Comparison of ENCODE assay signal across 27 mouse cellular contexts in genomic region chr14:34398901-34399300, GRCm38 (mm10). TPM values are rescaled to one million over a fixed set of nuclear protein-coding genes. Genes with fewer than 3 reads are reported as not detected.
DNase-seq lines count a peak whose midpoint lies in the region; ATAC-seq and TF ChIP-seq lines count a peak whose summit lies in the region.
"Had no signal": no experiment of that assay in that cellular context is flagged by ENCODE, and none has a peak within 500 bp of the region (broad histone marks: within the 10 kb centered on the region; RNA-seq: fewer than 3 reads in every experiment).

No protein-coding gene starts in this region.

- H3K9ac ChIP-seq in ES-Bruce4 (ENCODE audit: low read depth, poor library complexity, severe bottlenecking) = no peak overlapping the region
- no peak overlapping the region for H3K9ac ChIP-seq in intestine, embryonic 16.5 days (ENCODE audit: low read depth, low read length)
- H3K9ac ChIP-seq: embryonic facial prominence, embryonic 12.5 days; forebrain, embryonic 13.5 days; forebrain, embryonic 15.5 days; forebrain, postnatal 0 days had no signal

- no peak for TF ChIP-seq EP300 in ES-Bruce4 (IDR thresholded peaks at IDR 0.05; ENCODE audit: insufficient read depth, low read depth, low read length)

- WGBS in intestine, embryonic 16.5 days = 91% methylated on average over 21 of the region's 21 CpGs

- H3K4me2 ChIP-seq in intestine, embryonic 16.5 days (ENCODE audit: low read depth, low read length) = no peak overlapping the region
- H3K4me2 ChIP-seq: embryonic facial prominence, embryonic 12.5 days; forebrain, embryonic 13.5 days; forebrain, embryonic 15.5 days had no signal

- H3K27ac ChIP-seq in ES-Bruce4 (ENCODE audit: insufficient read depth, low read length) = no peak overlapping the region
- H3K27ac ChIP-seq in intestine, embryonic 16.5 days (ENCODE audit: low read length) = no peak overlapping the region
- H3K27ac ChIP-seq: embryonic facial prominence, embryonic 10.5 days; embryonic facial prominence, embryonic 12.5 days; forebrain, embryonic 13.5 days; forebrain, embryonic 15.5 days had no signal

- H3K4me1 ChIP-seq in E14TG2a.4 (replicated peaks; ENCODE audit: low read depth, low read length) = peaks cover 26% of the 10 kb centered on the region
- no peaks in the 10 kb centered on the region for H3K4me1 ChIP-seq in ES-Bruce4 (ENCODE audit: control insufficient read depth, insufficient read depth, low read length)
- no peaks in the 10 kb centered on the region for H3K4me1 ChIP-seq in intestine, embryonic 16.5 days (ENCODE audit: control insufficient read depth, insufficient read depth, low read length)
- H3K4me1 ChIP-seq: embryonic facial prominence, embryonic 12.5 days; forebrain, embryonic 13.5 days; forebrain, embryonic 15.5 days had no signal

- DNase-seq in heart, adult 11 months = peak; percentile 90
- no peak for DNase-seq in heart, postnatal 10 days
- peak; percentile 12 for DNase-seq in R1 (ENCODE audit: low read depth, low spot score)
- no peak for DNase-seq in left cerebral cortex, postnatal 36 days (ENCODE audit: low spot score in 2 of 2)
- no peak for DNase-seq in right cerebral cortex, postnatal 14 days
- DNase-seq: adrenal gland, adult 8-10 months; adrenal gland, postnatal 14 days; adrenal gland, postnatal 36 days; cerebellum, adult 11-12 months; cerebellum, adult 2 months; cerebellum, adult 9-10 months; cerebellum, postnatal 10 days; cerebellum, postnatal 25 days; forebrain, postnatal 0 days had no signal

- ATAC-seq in intestine, embryonic 16.5 days = no peak; the same call in 1 of the 2 replicates
- ATAC-seq: activated CD4-positive, CD25-positive, alpha-beta regulatory T cell, adult 4 months; forebrain, embryonic 13.5 days; forebrain, embryonic 15.5 days; forebrain, postnatal 0 days; Patski had no signal

- H3K4me3 ChIP-seq in E14TG2a.4 (replicated peaks; ENCODE audit: low read length) (peak overlapping the region; percentile 72), ES-Bruce4 (ENCODE audit: low read depth, low read length) (peak overlapping the region; percentile 10; the same call in 1 of the 2 replicates)
- no peak overlapping the region for H3K4me3 ChIP-seq in intestine, embryonic 16.5 days (ENCODE audit: low read length)
- H3K4me3 ChIP-seq: embryonic facial prominence, embryonic 10.5 days; embryonic facial prominence, embryonic 12.5 days; forebrain, embryonic 13.5 days; forebrain, embryonic 15.5 days had no signal

- H3K27me3 ChIP-seq in E14TG2a.4 (ENCODE audit: insufficient read depth, low read length) = peaks cover 27% of the 10 kb centered on the region
- no peaks in the 10 kb centered on the region for H3K27me3 ChIP-seq in ES-Bruce4 (ENCODE audit: control insufficient read depth, insufficient read depth, low read length, poor library complexity, severe bottlenecking)
- H3K27me3 ChIP-seq in intestine, embryonic 16.5 days (replicated peaks; ENCODE audit: control insufficient read depth, insufficient read depth, low read length) = no peaks in the 10 kb centered on the region
- H3K27me3 ChIP-seq: embryonic facial prominence, embryonic 12.5 days; forebrain, embryonic 13.5 days; forebrain, embryonic 15.5 days; Patski had no signal

- intact Hi-C loops in heart, postnatal 10 days (cut with DNase I) = loop anchor here (5.0 kb wide), 1 partner anchor 42 kb away; the partner anchor contains the start of gene Fam25c
- intact Hi-C loops in left cerebral cortex, postnatal 36 days (cut with DNase I) = no loop called here

- H3K9me3 ChIP-seq in E14TG2a.4 (ENCODE audit: low read length) = no peaks in the 10 kb centered on the region
- no peaks in the 10 kb centered on the region for H3K9me3 ChIP-seq in ES-Bruce4 (replicated peaks; ENCODE audit: control insufficient read depth, insufficient read depth, low read length, poor library complexity, severe bottlenecking)
- H3K9me3 ChIP-seq in intestine, embryonic 16.5 days (ENCODE audit: control insufficient read depth, low read length) = no peaks in the 10 kb centered on the region
- H3K9me3 ChIP-seq: embryonic facial prominence, embryonic 10.5 days; embryonic facial prominence, embryonic 12.5 days; forebrain, embryonic 13.5 days; forebrain, embryonic 15.5 days; G1E had no signal

- peaks cover 42% of the 10 kb centered on the region for H3K36me3 ChIP-seq in E14TG2a.4 (ENCODE audit: insufficient read depth, low read length)
- H3K36me3 ChIP-seq in ES-Bruce4 (ENCODE audit: control insufficient read depth, insufficient read depth, low read length, poor library complexity, severe bottlenecking) = no peaks in the 10 kb centered on the region
- H3K36me3 ChIP-seq in intestine, embryonic 16.5 days (ENCODE audit: control insufficient read depth, insufficient read depth, low read length) = no peaks in the 10 kb centered on the region
- H3K36me3 ChIP-seq: G1E had no signal

- TF ChIP-seq POLR2A in ES-Bruce4 (IDR thresholded peaks at IDR 0.05; ENCODE audit: insufficient read depth, low read length) = no peak

- TF ChIP-seq CTCF in E14TG2a.4 (conservative IDR thresholded peaks at IDR 0.05; ENCODE audit: low read length) (no peak), ES-Bruce4 (IDR thresholded peaks at IDR 0.05; ENCODE audit: low read depth, low read length) (no peak)

RNA-seq across cellular contexts. Expression of gene Mmrn2, which starts 23.6 kb away (rescaled TPM):
- total RNA-seq in heart, postnatal 10 days (2021) = 10 to 100 TPM; 43.8 to 50.9 TPM
- 1.3 and 1.7 TPM in 2 replicates for polyA plus RNA-seq in ES-Bruce4 (2011; ENCODE audit: insufficient read depth, insufficient read length, low read depth, missing spikeins)
- total RNA-seq in left cerebral cortex, postnatal 36 days (2021) = 1 to 10 TPM; 3.6 to 3.8 TPM
- 7.1 and 7.2 TPM in 2 replicates for polyA plus RNA-seq in intestine, embryonic 16.5 days (2015; fragmentation: Nextera tagmentation; extraction: Ambion mirVana)
- polyA plus RNA-seq: activated CD4-positive, CD25-positive, alpha-beta regulatory T cell, adult 4 months had no signal

RNA-seq across cellular contexts. Expression of gene Sncg, which starts 24.3 kb away (rescaled TPM):
- total RNA-seq in heart, postnatal 10 days (2021) = 1 to 10 TPM; 3.4 to 3.7 TPM
- polyA plus RNA-seq in ES-Bruce4 (2011; ENCODE audit: insufficient read depth, insufficient read length, low read depth, missing spikeins) = 2.2 and 3.2 TPM in 2 replicates
- 1 to 10 TPM; 3.2 to 4.9 TPM for total RNA-seq in left cerebral cortex, postnatal 36 days (2021)
- polyA plus RNA-seq in intestine, embryonic 16.5 days (2015; fragmentation: Nextera tagmentation; extraction: Ambion mirVana) = 35.5 and 37.9 TPM in 2 replicates
- polyA plus RNA-seq: activated CD4-positive, CD25-positive, alpha-beta regulatory T cell, adult 4 months; G1E; Patski had no signal

RNA-seq across cellular contexts. Expression of gene Fam25c, which starts 43.7 kb away (rescaled TPM):
- not detected for total RNA-seq in heart, postnatal 10 days (2021)
- polyA plus RNA-seq in ES-Bruce4 (2011; ENCODE audit: insufficient read depth, insufficient read length, low read depth, missing spikeins) = 3.5 and 5.7 TPM in 2 replicates
- not detected for total RNA-seq in left cerebral cortex, postnatal 36 days (2021)
- not detected in 2 replicates for polyA plus RNA-seq in intestine, embryonic 16.5 days (2015; fragmentation: Nextera tagmentation; extraction: Ambion mirVana)
- total RNA-seq: adrenal gland, adult 18-20 months; adrenal gland, adult 8-10 months; adrenal gland, postnatal 36 days; forebrain, postnatal 0 days; G1E had no signal
- polyA plus RNA-seq: activated CD4-positive, CD25-positive, alpha-beta regulatory T cell, adult 4 months; C2C12; cerebellum, adult 2 months; cortical plate, adult 2 months; embryonic facial prominence, embryonic 10.5 days; embryonic facial prominence, embryonic 12.5 days; forebrain, embryonic 13.5 days; forebrain, embryonic 15.5 days; forebrain, postnatal 0 days; G1E; Patski had no signal

Comparison
In these comparisons a context has a peak if more than half of its experiments do, and no peak if none do; other contexts are left out.
1. DNase-seq: peak in heart, adult 11 months (single experiment) and R1 (single experiment); none in heart, postnatal 10 days (0 of 2), left cerebral cortex, postnatal 36 days (0 of 2) and right cerebral cortex, postnatal 14 days (single experiment).
2. RNA of gene Mmrn2, which starts 23.6 kb away (total RNA-seq): 43.8 to 50.9 TPM in heart, postnatal 10 days; 3.6 to 3.8 TPM in left cerebral cortex, postnatal 36 days; every median in the first group is over 4 times any median in the second.